Mouse (Mus musculus) Muller cell, postnatal 12 days (primary cell): Measurements from ENCODE around the gene Paxip1.
A peak's percentile ranks its signal among the peaks of the same experiment; 100 is the strongest.

Source experiments
- DNase-seq: peaks from one replicate; pipeline ENCODE4 v3.0.0-alpha.2; 2015; ENCODE audit errors: inconsistent ontology term

The Paxip1 gene

GRCm38 (mm10) chr5:27791303-27792172 lies at the start of gene Paxip1:
Gene Paxip1, minus strand, starts transcription at chr5:27791691.
- peak; percentile 99 for DNase-seq

- DNase-seq = no peak
These were observed 46.6 kb upstream of the Paxip1 start for GRCm38 (mm10) chr5:27838061-27838460.

GRCm38 (mm10) chr5:27835096-27835495 lies 43.6 kb upstream of the Paxip1 start:
- no peak for DNase-seq

GRCm38 (mm10) chr5:27827971-27828370 lies 36.5 kb upstream of the Paxip1 start:
- no peak for DNase-seq

GRCm38 (mm10) chr5:27821161-27821560 lies 29.7 kb upstream of the Paxip1 start:
- DNase-seq = no peak

- no peak for DNase-seq
These were observed 27.6 kb upstream of the Paxip1 start for GRCm38 (mm10) chr5:27818840-27819672.

GRCm38 (mm10) chr5:27814282-27814681 lies 22.8 kb upstream of the Paxip1 start:
- no peak for DNase-seq

- DNase-seq = peak; percentile 34
These were observed 2.4 kb upstream of the Paxip1 start for GRCm38 (mm10) chr5:27793923-27794322.

- DNase-seq = no peak
These were observed 1.2 kb upstream of the Paxip1 start for GRCm38 (mm10) chr5:27792531-27793205.

GRCm38 (mm10) chr5:27792173-27792470 lies 631 bp upstream of the Paxip1 start:
- DNase-seq = no peak

GRCm38 (mm10) chr5:27790910-27791288 lies 592 bp downstream of the Paxip1 start:
- DNase-seq = peak; percentile 93

GRCm38 (mm10) chr5:27790086-27790909 lies 1.2 kb downstream of the Paxip1 start:
- DNase-seq = peak; percentile 24

- no peak for DNase-seq
These were observed 1.9 kb downstream of the Paxip1 start for GRCm38 (mm10) chr5:27789586-27789985.

GRCm38 (mm10) chr5:27783381-27783780 lies 8.1 kb downstream of the Paxip1 start:
- DNase-seq = no peak

- DNase-seq = no peak
These were observed 23.5 kb downstream of the Paxip1 start for GRCm38 (mm10) chr5:27767948-27768347.

GRCm38 (mm10) chr5:27765780-27766179 lies 25.7 kb downstream of the Paxip1 start:
- DNase-seq = no peak

GRCm38 (mm10) chr5:27744944-27745343 lies 46.5 kb downstream of the Paxip1 start:
- no peak for DNase-seq

- DNase-seq = no peak
These were observed 52.3 kb downstream of the Paxip1 start for GRCm38 (mm10) chr5:27739216-27739615.

- DNase-seq = peak; percentile 51
These were observed 54.3 kb downstream of the Paxip1 start for GRCm38 (mm10) chr5:27737168-27737567.

- DNase-seq = no peak
These were observed 59.1 kb downstream of the Paxip1 start for GRCm38 (mm10) chr5:27732288-27732868.

- no peak for DNase-seq
These were observed 60.1 kb downstream of the Paxip1 start for GRCm38 (mm10) chr5:27731392-27731791.
